Mouse (Mus musculus): ENCODE measurements around the gene Pik3ip1. TPM values are rescaled to one million over a fixed set of nuclear protein-coding genes. Genes with fewer than 3 reads are reported as not detected.

Pik3ip1 gene
- polyA plus RNA-seq, 1 experiment from 2014 or later: 25.5 TPM

- H3K9ac ChIP-seq (replicated peaks; ENCODE audit: low read depth): no peak overlapping the region
- H3K4me3 ChIP-seq (ENCODE audit: low read depth, low read length): no peak overlapping the region
- H3K4me2 ChIP-seq (replicated peaks; ENCODE audit: low read depth, low read length): no peak overlapping the region
- 0 out of 2 replicates have a peak, but pooled peaks have one; percentile 2 for ATAC-seq
- DNase-seq (ENCODE audit: low spot score): no peak
- H3K9me3 ChIP-seq (ENCODE audit: low read length): no peaks in the 10 kb centered on the region
- peak overlapping the region; percentile 59; the same call in 1 of the 2 replicates for H3K27ac ChIP-seq (ENCODE audit: low read length)
- no peak for TF ChIP-seq EP300 (IDR thresholded peaks at IDR 0.05)
- no peak for TF ChIP-seq CTCF (IDR thresholded peaks at IDR 0.05)
- H3K4me1 ChIP-seq (ENCODE audit: insufficient read depth, low read depth, low read length): peaks cover 13% of the 10 kb centered on the region
- WGBS: 76% methylated on average over 4 of the region's 4 CpGs
- H3K27me3 ChIP-seq (replicated peaks; ENCODE audit: insufficient read depth, low read length): no peaks in the 10 kb centered on the region
- H3K36me3 ChIP-seq (ENCODE audit: insufficient read depth, low read length): peaks cover 27% of the 10 kb centered on the region
Measured at GRCm38 (mm10) chr11:3349343-3349695, 19.1 kb downstream of the Pik3ip1 start.

GRCm38 (mm10) chr11:3352131-3352530 is 21.9 kb downstream of the Pik3ip1 start:
- 95% methylated on average over 9 of the region's 9 CpGs for WGBS
- peaks cover 27% of the 10 kb centered on the region for H3K36me3 ChIP-seq (ENCODE audit: insufficient read depth, low read length)
- H3K4me3 ChIP-seq (ENCODE audit: low read depth, low read length): no peak overlapping the region
- no peak for TF ChIP-seq CTCF (IDR thresholded peaks at IDR 0.05)
- no peak for TF ChIP-seq EP300 (IDR thresholded peaks at IDR 0.05)
- DNase-seq (ENCODE audit: low spot score) (no peak), ATAC-seq (no peak)
- H3K9me3 ChIP-seq (ENCODE audit: low read length): no peaks in the 10 kb centered on the region
- no peak overlapping the region for H3K9ac ChIP-seq (replicated peaks; ENCODE audit: low read depth)
- H3K27ac ChIP-seq (ENCODE audit: low read length): no peak overlapping the region
- H3K27me3 ChIP-seq (replicated peaks; ENCODE audit: insufficient read depth, low read length): no peaks in the 10 kb centered on the region
- H3K4me2 ChIP-seq (replicated peaks; ENCODE audit: low read depth, low read length): no peak overlapping the region
- peaks cover 13% of the 10 kb centered on the region for H3K4me1 ChIP-seq (ENCODE audit: insufficient read depth, low read depth, low read length)

GRCm38 (mm10) chr11:3352990-3353585 is 22.9 kb downstream of the Pik3ip1 start:
- DNase-seq (ENCODE audit: low spot score) (no peak), ATAC-seq (no peak)
- Histone ChIP-seq H3K9me3 (ENCODE audit: low read length) (no peaks in the 10 kb centered on the region), H3K9ac (replicated peaks; ENCODE audit: low read depth) (no peak overlapping the region), H3K4me2 (replicated peaks; ENCODE audit: low read depth, low read length) (no peak overlapping the region), H3K27me3 (replicated peaks; ENCODE audit: insufficient read depth, low read length) (no peaks in the 10 kb centered on the region), H3K4me1 (ENCODE audit: insufficient read depth, low read depth, low read length) (peaks cover 13% of the 10 kb centered on the region), H3K27ac (ENCODE audit: low read length) (no peak overlapping the region), H3K4me3 (ENCODE audit: low read depth, low read length) (no peak overlapping the region), H3K36me3 (ENCODE audit: insufficient read depth, low read length) (peaks cover 34% of the 10 kb centered on the region)
- TF ChIP-seq EP300 (IDR thresholded peaks at IDR 0.05) (no peak), CTCF (IDR thresholded peaks at IDR 0.05) (peak; percentile 46)
- 56% methylated on average over 18 of the region's 18 CpGs for WGBS

- ATAC-seq (no peak), DNase-seq (ENCODE audit: low spot score) (no peak)
- WGBS: 59% methylated on average over 3 of the region's 3 CpGs
Measured at GRCm38 (mm10) chr11:3362854-3363253, 32.7 kb downstream of the Pik3ip1 start.

DNA sequence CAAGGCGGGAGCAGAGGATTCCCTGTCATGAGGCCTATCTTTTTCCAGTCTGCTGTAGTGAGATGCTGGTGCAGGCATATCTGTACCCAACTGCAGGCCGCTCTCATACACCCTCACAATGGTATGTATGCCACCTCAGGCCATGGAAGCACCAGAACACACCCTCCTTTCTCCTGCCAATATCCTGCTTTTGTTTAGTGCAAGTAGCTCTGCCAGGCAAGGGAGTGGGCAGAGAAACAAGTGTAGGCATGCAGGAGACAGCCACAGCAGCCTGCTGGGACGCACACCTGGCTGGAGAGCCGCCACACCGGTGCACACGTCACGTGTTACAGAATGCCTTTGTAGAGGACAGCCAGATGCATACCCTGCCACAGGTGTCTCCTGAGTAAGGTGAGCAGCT is 36.2 kb downstream of the Pik3ip1 start:
- no peak for ATAC-seq
- no peak overlapping the region for H3K27ac ChIP-seq (ENCODE audit: low read length)
- whole genome bisulfite sequencing: 84% methylated on average over 7 of the region's 7 CpGs
- H3K4me3 ChIP-seq (ENCODE audit: low read depth, low read length): no peak overlapping the region
- no peaks in the 10 kb centered on the region for H3K9me3 ChIP-seq (ENCODE audit: low read length)
- H3K36me3 ChIP-seq (ENCODE audit: insufficient read depth, low read length): no peaks in the 10 kb centered on the region
- H3K9ac ChIP-seq (replicated peaks; ENCODE audit: low read depth): no peak overlapping the region
- peaks cover 9% of the 10 kb centered on the region; the same call in 1 of the 2 replicates for H3K4me1 ChIP-seq (ENCODE audit: insufficient read depth, low read depth, low read length)
- TF ChIP-seq CTCF (IDR thresholded peaks at IDR 0.05) (no peak), EP300 (IDR thresholded peaks at IDR 0.05) (no peak)
- no peak overlapping the region for H3K4me2 ChIP-seq (replicated peaks; ENCODE audit: low read depth, low read length)
- H3K27me3 ChIP-seq (replicated peaks; ENCODE audit: insufficient read depth, low read length): no peaks in the 10 kb centered on the region
- DNase-seq (ENCODE audit: low spot score): peak; percentile 37

More at GRCm38 (mm10) chr11:3362854-3363253, 32.7 kb downstream of the Pik3ip1 start:
- no peak overlapping the region for H3K4me3 ChIP-seq (ENCODE audit: low read depth, low read length)
- TF ChIP-seq EP300 (IDR thresholded peaks at IDR 0.05): no peak
- no peak for TF ChIP-seq CTCF (IDR thresholded peaks at IDR 0.05)
- no peaks in the 10 kb centered on the region for H3K4me1 ChIP-seq (ENCODE audit: insufficient read depth, low read depth, low read length)
- no peak overlapping the region for H3K4me2 ChIP-seq (replicated peaks; ENCODE audit: low read depth, low read length)
- no peaks in the 10 kb centered on the region for H3K27me3 ChIP-seq (replicated peaks; ENCODE audit: insufficient read depth, low read length)
- peaks cover 8% of the 10 kb centered on the region; the same call in 1 of the 2 replicates for H3K36me3 ChIP-seq (ENCODE audit: insufficient read depth, low read length)
- H3K9ac ChIP-seq (replicated peaks; ENCODE audit: low read depth): no peak overlapping the region
- no peak overlapping the region for H3K27ac ChIP-seq (ENCODE audit: low read length)
- no peaks in the 10 kb centered on the region for H3K9me3 ChIP-seq (ENCODE audit: low read length)

- TF ChIP-seq EP300 (IDR thresholded peaks at IDR 0.05) (peak; percentile 49; the same call in 1 of the 2 replicates), CTCF (IDR thresholded peaks at IDR 0.05) (no peak)
- Histone ChIP-seq H3K4me2 (replicated peaks; ENCODE audit: low read depth, low read length) (peak overlapping the region; percentile 94; the same call in 1 of the 2 replicates), H3K27me3 (replicated peaks; ENCODE audit: insufficient read depth, low read length) (no peaks in the 10 kb centered on the region), H3K36me3 (ENCODE audit: insufficient read depth, low read length) (no peaks in the 10 kb centered on the region), H3K9me3 (ENCODE audit: low read length) (no peaks in the 10 kb centered on the region), H3K27ac (ENCODE audit: low read length) (peak overlapping the region; percentile 85), H3K4me1 (ENCODE audit: insufficient read depth, low read depth, low read length) (peaks cover 16% of the 10 kb centered on the region; the same call in 1 of the 2 replicates), H3K9ac (replicated peaks; ENCODE audit: low read depth) (no peak overlapping the region), H3K4me3 (ENCODE audit: low read depth, low read length) (no peak overlapping the region)
- peak; percentile 72 for ATAC-seq
- 46% methylated on average over 7 of the region's 7 CpGs for WGBS
- peak; percentile 84 for DNase-seq (ENCODE audit: low spot score)
Measured at GRCm38 (mm10) chr11:3368983-3369382, 38.8 kb downstream of the Pik3ip1 start.

Data from lung, postnatal 0 days (tissue).